Mouse (Mus musculus) layer of hippocampus, adult 18-20 months (tissue): Measurements from ENCODE around the gene Ahnak2. TPM values are rescaled to one million over a fixed set of nuclear protein-coding genes. Genes with fewer than 3 reads are reported as not detected.

Experiments
- DNase-seq, 2 experiments: peaks; one replicate each; pipeline ENCODE4 v3.0.0; 2022; ENCODE audit warnings: low spot score in 2 of 2
- total RNA-seq, 2 experiments: library from RNA; stranded (reverse); gene quantifications; 2 replicates each; pipeline ENCODE4 v1.2.3; 2021

Ahnak2 gene
- total RNA-seq, 2 experiments from 2014 or later: 3.4 to 3.8 TPM

- peak; percentile 65 to 72 for DNase-seq
Measured at GRCm38 (mm10) chr12:112797672-112798331, 4.7 kb downstream of the Ahnak2 start.

- DNase-seq: no peak
Measured at GRCm38 (mm10) chr12:112796551-112797510, 5.6 kb downstream of the Ahnak2 start.

- DNase-seq: no peak
Measured at GRCm38 (mm10) chr12:112795466-112796104, 6.9 kb downstream of the Ahnak2 start.

- no peak for DNase-seq
Measured at GRCm38 (mm10) chr12:112794998-112795397, 7.5 kb downstream of the Ahnak2 start.

DNA sequence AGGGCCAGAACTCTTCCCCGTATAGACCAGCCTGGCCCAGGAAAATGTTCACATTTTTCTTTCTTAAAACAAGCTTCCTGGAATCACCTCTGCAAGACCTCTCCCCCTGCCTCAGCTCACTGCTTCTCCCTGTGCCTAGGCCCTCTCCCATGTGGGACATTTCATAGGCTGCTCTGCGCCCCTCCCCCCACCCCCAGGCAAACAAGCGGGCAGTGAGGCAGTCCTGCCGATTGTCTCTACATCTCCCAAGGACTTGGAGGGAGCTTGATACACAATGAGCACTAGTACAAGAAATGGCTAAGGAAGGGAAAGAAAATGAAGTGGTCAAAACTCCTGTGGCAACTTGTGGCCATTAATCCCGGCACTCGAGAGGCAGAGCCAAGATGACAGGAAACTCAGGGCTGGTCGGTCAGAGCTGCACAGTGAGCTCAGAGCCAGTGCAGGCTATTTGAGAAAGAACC lies 8.1 kb downstream of the Ahnak2 start:
- DNase-seq: no peak

DNA sequence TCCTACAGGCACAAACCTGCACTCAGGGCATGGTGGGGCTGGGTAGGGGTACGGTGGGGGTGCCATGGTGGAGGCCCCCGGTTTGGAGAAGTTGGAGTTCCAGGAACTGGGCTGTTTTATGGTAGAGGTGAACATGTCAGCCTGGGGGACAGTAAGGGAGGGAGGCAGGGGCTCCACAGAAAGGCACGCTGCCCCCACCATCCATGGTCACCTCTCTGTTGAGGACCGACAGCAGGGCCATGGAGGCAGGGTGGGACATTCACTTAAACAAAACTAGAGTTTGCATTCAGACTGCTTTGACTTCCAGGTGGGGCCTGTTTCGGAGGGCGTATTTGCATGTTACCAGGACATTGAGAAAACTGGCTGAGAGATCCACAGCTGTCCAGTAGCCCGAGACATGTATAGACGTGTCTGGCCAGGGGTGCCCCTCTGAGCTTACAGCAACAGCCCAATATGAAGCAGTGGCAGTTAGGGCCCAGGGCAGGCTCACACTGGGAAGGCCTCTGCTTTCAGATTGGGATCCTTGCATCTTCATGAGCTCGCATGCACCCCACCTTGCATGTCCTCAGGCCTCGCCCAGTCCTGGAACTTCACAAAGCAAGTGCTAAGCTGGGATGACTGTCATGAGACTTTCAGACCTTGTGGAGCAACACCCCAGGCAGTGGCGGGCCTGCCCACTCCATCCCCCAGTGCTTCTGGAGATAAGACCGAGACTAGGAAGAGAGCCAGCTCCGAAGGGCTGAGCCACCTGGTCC lies 8.7 kb downstream of the Ahnak2 start:
- DNase-seq: no peak

DNA sequence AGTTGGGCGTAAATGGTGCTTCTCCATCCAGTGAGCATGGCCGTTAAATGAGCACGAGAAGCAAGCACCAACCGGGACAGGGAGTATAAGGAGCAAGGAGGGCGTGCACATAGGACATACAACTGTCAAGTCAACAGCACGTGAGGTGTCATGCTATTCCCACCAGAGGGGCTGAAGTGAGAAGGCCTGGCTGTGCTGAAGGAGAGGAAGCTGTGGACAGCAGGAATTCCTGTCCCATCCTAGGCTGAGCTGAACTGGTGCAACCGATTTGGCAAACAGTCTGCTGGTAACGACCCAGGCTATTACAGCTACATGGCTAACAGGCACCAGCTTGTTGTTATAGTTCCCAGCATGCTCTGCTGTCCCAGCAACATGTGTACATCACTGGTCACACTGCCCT lies 11.4 kb downstream of the Ahnak2 start:
- no peak for DNase-seq

GRCm38 (mm10) chr12:112774481-112774880 lies 28.0 kb downstream of the Ahnak2 start:
- no peak for DNase-seq

- no peak for DNase-seq
Measured at GRCm38 (mm10) chr12:112774026-112774425, 28.4 kb downstream of the Ahnak2 start.

GRCm38 (mm10) chr12:112773366-112773765 lies 29.1 kb downstream of the Ahnak2 start:
- DNase-seq: no peak

- no peak for DNase-seq
Measured at GRCm38 (mm10) chr12:112772306-112772705, 30.2 kb downstream of the Ahnak2 start.

DNA sequence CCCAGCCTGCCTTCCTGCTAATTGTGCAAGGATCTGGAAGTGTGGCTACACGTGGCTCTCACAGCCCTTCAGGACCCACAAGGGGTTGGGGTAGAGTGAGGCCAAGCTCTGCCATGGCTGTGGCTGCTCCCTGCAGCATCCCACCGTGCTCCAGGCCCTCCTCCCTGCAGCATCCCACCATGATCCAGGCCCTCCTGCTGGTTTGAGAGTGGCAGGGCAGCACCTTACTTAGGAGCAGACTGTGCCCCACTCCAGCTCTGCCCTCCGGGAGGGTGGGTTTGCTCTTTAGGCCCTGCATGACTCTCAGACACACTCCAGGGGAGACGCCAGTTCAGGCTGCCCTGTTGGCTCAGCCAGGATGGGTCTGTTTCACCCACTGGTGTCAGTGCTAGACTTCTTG lies 32.1 kb downstream of the Ahnak2 start:
- no peak for DNase-seq

DNA sequence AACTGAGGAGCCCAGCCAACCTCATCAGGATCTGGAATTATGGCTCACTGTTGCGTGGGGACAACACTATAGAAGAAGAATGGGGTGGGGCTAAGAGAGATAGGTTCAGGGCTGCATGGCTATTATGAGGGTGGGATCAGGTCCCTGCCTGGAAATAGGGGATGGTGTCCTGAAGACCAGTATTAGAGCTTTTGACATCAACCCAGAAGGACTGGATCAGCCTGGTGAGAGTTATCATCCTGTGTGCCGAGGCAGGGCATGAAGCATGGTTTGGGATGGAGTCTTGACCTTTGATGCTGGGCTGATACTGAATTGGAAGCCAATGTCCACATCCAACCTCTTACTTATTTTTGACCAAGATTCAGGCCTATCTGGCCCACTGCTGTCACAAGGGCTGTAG lies 32.7 kb downstream of the Ahnak2 start:
- DNase-seq: no peak

DNA sequence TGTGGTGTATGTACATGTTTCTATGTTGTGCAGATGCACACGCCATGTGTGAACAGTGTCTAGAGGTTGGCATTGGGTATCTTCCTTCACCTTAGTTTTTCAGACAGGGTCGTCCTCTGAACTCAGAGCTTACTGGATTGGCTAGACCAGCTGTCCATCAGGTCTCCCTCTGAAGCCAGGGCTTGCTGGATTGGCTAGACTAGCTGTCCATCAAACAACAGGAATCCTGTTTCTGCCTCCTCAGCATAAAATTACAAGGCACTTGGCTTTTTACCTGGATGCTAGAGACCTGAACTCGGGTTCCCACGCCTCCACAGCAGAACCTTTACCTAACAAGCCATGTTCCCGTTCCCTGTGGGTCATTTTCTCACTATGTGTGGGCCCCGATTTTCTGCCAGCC lies 33.4 kb downstream of the Ahnak2 start:
- no peak for DNase-seq

GRCm38 (mm10) chr12:112768166-112768565 lies 34.3 kb downstream of the Ahnak2 start:
- no peak for DNase-seq

- peak in 1 of 2 experiments; percentile 44 for DNase-seq
Measured at GRCm38 (mm10) chr12:112767036-112767890, 35.2 kb downstream of the Ahnak2 start.

- DNase-seq: no peak
Measured at GRCm38 (mm10) chr12:112766586-112766985, 35.9 kb downstream of the Ahnak2 start.

- no peak for DNase-seq
Measured at GRCm38 (mm10) chr12:112764991-112765390, 37.5 kb downstream of the Ahnak2 start.

DNA sequence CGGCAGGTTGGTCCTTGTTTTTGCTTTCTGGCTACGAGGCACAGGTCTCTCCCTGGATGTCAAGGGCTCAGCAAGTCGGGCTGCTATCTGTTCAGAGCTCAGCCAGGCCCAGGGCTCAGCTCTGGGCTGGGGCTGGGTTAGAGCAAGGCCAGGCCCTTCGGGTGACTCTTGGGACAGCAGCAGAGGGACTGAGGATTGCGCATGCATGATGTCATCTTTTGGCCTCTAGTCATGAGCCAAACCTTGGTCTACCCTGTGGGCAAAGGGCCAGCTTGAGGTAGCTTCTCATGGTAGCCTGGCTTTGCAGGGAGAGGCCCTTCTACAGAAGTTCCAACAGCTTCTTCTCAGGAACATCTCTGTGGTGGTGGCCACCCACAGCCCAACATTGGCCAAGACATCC lies 38.3 kb downstream of the Ahnak2 start:
- DNase-seq: no peak

DNA sequence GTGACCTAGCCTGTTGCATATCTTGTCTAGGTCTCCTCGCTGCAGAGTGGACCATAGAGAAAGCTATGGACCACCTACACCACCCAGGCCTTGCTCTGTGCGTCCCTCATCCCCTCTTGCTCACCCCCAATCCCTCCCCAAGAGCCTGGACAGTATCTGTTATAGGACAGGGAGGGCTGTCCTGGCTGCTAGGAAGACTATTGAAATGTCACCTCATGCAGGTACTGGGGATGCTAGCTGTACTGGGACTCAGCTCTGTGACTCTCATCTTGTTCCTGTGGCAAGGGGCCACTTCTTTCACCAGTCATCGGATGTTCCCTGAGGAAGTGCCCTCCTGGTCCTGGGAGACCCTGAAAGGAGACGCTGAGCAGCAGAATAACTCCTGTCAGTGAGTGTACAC lies 39.3 kb downstream of the Ahnak2 start:
- no peak for DNase-seq
